Mouse (Mus musculus): ENCODE data around the gene Tmem9b.

- TF ChIP-seq CTCF (IDR thresholded peaks at IDR 0.05; ENCODE audit: borderline replicate concordance, control insufficient read depth, extremely low read depth, insufficient read depth, low read length, poor library complexity): no peak
- TF ChIP-seq POLR2A (IDR thresholded peaks at IDR 0.05; ENCODE audit: control insufficient read depth, extremely low read depth, insufficient read depth, low read length, poor library complexity): no peak
These were observed 19.6 kb upstream of the Tmem9b start for GRCm38 (mm10) chr7:109772251-109772650.

Measured in thymus, adult 2 months (tissue).